Mouse (Mus musculus): Measurements from ENCODE around the gene Chuk.

Chuk gene

GRCm38 (mm10) chr19:44042121-44042520, 65.2 kb downstream of the Chuk start:
- DNase-seq (ENCODE audit: low spot score): no peak

- no peak for DNase-seq (ENCODE audit: low spot score)
These were observed 73.9 kb downstream of the Chuk start for GRCm38 (mm10) chr19:44033396-44033795.

GRCm38 (mm10) chr19:44032046-44032744, 75.1 kb downstream of the Chuk start:
- DNase-seq (ENCODE audit: low spot score): no peak

GRCm38 (mm10) chr19:44030024-44030423, 77.3 kb downstream of the Chuk start:
- no peak for DNase-seq (ENCODE audit: low spot score)

- DNase-seq (ENCODE audit: low spot score): no peak
These were observed 78.3 kb downstream of the Chuk start, which contains the start of gene Cyp2c23 for GRCm38 (mm10) chr19:44028972-44029371. Gene Cyp2c23, minus strand, starts transcription at chr19:44029208.

GRCm38 (mm10) chr19:44026956-44027530, 80.2 kb downstream of the Chuk start:
- no peak for DNase-seq (ENCODE audit: low spot score)

GRCm38 (mm10) chr19:44024921-44025585, 82.2 kb downstream of the Chuk start:
- no peak for DNase-seq (ENCODE audit: low spot score)
